Mouse (Mus musculus) layer of hippocampus, postnatal 36 days (tissue): ENCODE results near the gene Id3. TPM values are rescaled to one million over a fixed set of nuclear protein-coding genes. Genes with fewer than 3 reads are reported as not detected.

Experiments used
- DNase-seq, 2 experiments: peaks; one replicate each; pipeline ENCODE4 v3.0.0; 2022
- total RNA-seq, 2 experiments: library from RNA; stranded (reverse); gene quantifications; 2 replicates each; pipeline ENCODE4 v1.2.3; 2021

Id3 gene
- total RNA-seq, 2 experiments from 2014 or later, result 35.4 to 42.4 TPM

GRCm38 (mm10) chr4:136148342-136149044 lies 5.2 kb downstream of the Id3 start:
- no peak for DNase-seq

- DNase-seq, result no peak
These were observed 5.7 kb downstream of the Id3 start for GRCm38 (mm10) chr4:136149045-136149379.

GRCm38 (mm10) chr4:136149734-136150133 lies 6.4 kb downstream of the Id3 start:
- no peak for DNase-seq

- no peak for DNase-seq
These were observed 7.3 kb downstream of the Id3 start for GRCm38 (mm10) chr4:136150596-136150995.

GRCm38 (mm10) chr4:136152821-136153220 lies 9.5 kb downstream of the Id3 start:
- DNase-seq, result no peak

- no peak for DNase-seq
These were observed 11.2 kb downstream of the Id3 start for GRCm38 (mm10) chr4:136154462-136154861.

- no peak for DNase-seq
These were observed 15.2 kb downstream of the Id3 start for GRCm38 (mm10) chr4:136158498-136158897.

- DNase-seq, result peak; percentile 72 to 77
These were observed 16.6 kb downstream of the Id3 start for GRCm38 (mm10) chr4:136159802-136160397.

GRCm38 (mm10) chr4:136163448-136163847 lies 20.2 kb downstream of the Id3 start:
- DNase-seq, result peak; percentile 82 to 84

GRCm38 (mm10) chr4:136164981-136165380 lies 21.7 kb downstream of the Id3 start:
- DNase-seq, result no peak

- no peak for DNase-seq
These were observed 24.4 kb downstream of the Id3 start for GRCm38 (mm10) chr4:136167701-136168100.

- no peak for DNase-seq
These were observed 27.1 kb downstream of the Id3 start for GRCm38 (mm10) chr4:136170401-136170800.

- DNase-seq, result no peak
These were observed 28.2 kb downstream of the Id3 start for GRCm38 (mm10) chr4:136171455-136171854.

- no peak for DNase-seq
These were observed 28.8 kb downstream of the Id3 start, which contains the start of gene E2f2 for GRCm38 (mm10) chr4:136172011-136172541. TSS of gene E2f2 (plus strand) at chr4:136172394.

GRCm38 (mm10) chr4:136172542-136173209 lies 29.4 kb downstream of the Id3 start:
- no peak for DNase-seq

GRCm38 (mm10) chr4:136173210-136173715 lies 30.0 kb downstream of the Id3 start:
- no peak for DNase-seq

GRCm38 (mm10) chr4:136174216-136175193 lies 31.2 kb downstream of the Id3 start:
- no peak for DNase-seq

- DNase-seq, result no peak
These were observed 32.8 kb downstream of the Id3 start for GRCm38 (mm10) chr4:136176022-136176552.

- no peak for DNase-seq
These were observed 33.9 kb downstream of the Id3 start for GRCm38 (mm10) chr4:136177244-136177611.

- DNase-seq, result no peak
These were observed 34.5 kb downstream of the Id3 start for GRCm38 (mm10) chr4:136177612-136178474.

GRCm38 (mm10) chr4:136178475-136178921 lies 35.2 kb downstream of the Id3 start:
- DNase-seq, result no peak
